In the genomic region with DNA sequence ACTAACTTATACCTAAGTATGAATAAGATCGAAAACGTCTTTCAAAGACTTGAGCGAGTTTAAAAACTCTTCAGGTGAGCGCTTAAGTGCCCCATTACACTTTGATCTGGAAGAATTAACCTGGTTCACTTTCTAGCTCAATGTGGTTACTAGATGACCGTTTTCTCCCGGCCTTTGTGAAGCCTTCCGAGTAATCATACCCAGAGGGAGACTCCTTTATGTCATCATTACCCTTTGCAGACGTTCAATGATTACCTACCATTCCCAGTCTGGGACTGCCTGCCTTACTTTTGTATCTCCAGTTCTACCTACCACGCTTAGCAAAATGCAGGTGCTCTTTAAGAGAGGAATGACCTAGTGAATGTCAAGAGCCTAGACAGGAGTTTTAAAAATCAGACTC, we compare ENCODE assay signal across 8 mouse cellular contexts. TPM values are rescaled to one million over a fixed set of nuclear protein-coding genes. Genes with fewer than 3 reads are reported as not detected.
DNase-seq lines count a peak whose midpoint lies in the region; ATAC-seq and TF ChIP-seq lines count a peak whose summit lies in the region.

Gene Ppm1b (plus strand): TSS at position 301 of the 400 bp plus-strand sequence.

- H3K4me2 ChIP-seq in intestine, postnatal 0 days (replicated peaks; ENCODE audit: low read depth) = peak within 1 kb of the TSS; percentile 66

- no peaks in the 10 kb centered on the region for H3K4me1 ChIP-seq in intestine, postnatal 0 days (replicated peaks; ENCODE audit: control insufficient read depth, insufficient read depth, low read length)
- H3K4me1 ChIP-seq in megakaryocyte, embryonic 14.5 days = peaks cover 29% of the 10 kb centered on the region

- no peak for ATAC-seq in intestine, postnatal 0 days

- peak within 1 kb of the TSS; percentile 41 for H3K4me3 ChIP-seq in intestine, postnatal 0 days (ENCODE audit: low read depth, low read length)
- H3K4me3 ChIP-seq in megakaryocyte, embryonic 14.5 days (replicated peaks) = peak within 1 kb of the TSS; percentile 95

- H3K9ac ChIP-seq in intestine, postnatal 0 days (ENCODE audit: low read depth, low read length) = peak within 1 kb of the TSS; percentile 48; the same call in 1 of the 2 replicates

- H3K27me3 ChIP-seq in intestine, postnatal 0 days (replicated peaks; ENCODE audit: control insufficient read depth, insufficient read depth, low read length) = no peaks in the 10 kb centered on the region
- H3K27me3 ChIP-seq in megakaryocyte, embryonic 14.5 days (replicated peaks) = no peaks in the 10 kb centered on the region

- H3K27ac ChIP-seq in intestine, postnatal 0 days (ENCODE audit: low read depth, low read length) = peak within 1 kb of the TSS; percentile 92

- H3K9me3 ChIP-seq in intestine, postnatal 0 days (ENCODE audit: control insufficient read depth) = no peaks in the 10 kb centered on the region
- no peaks in the 10 kb centered on the region for H3K9me3 ChIP-seq in megakaryocyte, embryonic 14.5 days

- TF ChIP-seq CTCF in intestine, postnatal 0 days (IDR thresholded peaks at IDR 0.05; ENCODE audit: low read depth) = no peak

- 18% methylated on average over 9 of the region's 9 CpGs for WGBS in intestine, postnatal 0 days

- intact Hi-C loops in gastrocnemius, postnatal 36 days (cut with DNase I) = loop anchor here (5.0 kb wide), 2 partner anchors 79 to 136 kb away; partner anchors contain the start of genes Camkmt and Prepl

- peak; percentile 18 for DNase-seq in layer of hippocampus, adult 11-12 months (ENCODE audit: low spot score)
- DNase-seq in layer of hippocampus, adult 9-11 months = no peak
- no peak for DNase-seq in adrenal gland, postnatal 4 days (ENCODE audit: low spot score in 2 of 2)
- no peak for DNase-seq in gastrocnemius, postnatal 36 days
- no peak for DNase-seq in right cerebral cortex, postnatal 10 days (ENCODE audit: low spot score in 2 of 2)
- DNase-seq in urinary bladder, postnatal 4 days (ENCODE audit: low spot score in 2 of 2) = no peak

- H3K36me3 ChIP-seq in intestine, postnatal 0 days (ENCODE audit: control insufficient read depth, insufficient read depth) = no peaks in the 10 kb centered on the region
- peaks cover 17% of the 10 kb centered on the region for H3K36me3 ChIP-seq in megakaryocyte, embryonic 14.5 days (replicated peaks; ENCODE audit: low read length)

RNA-seq across cellular contexts. Expression of gene Ppm1b, which starts in this region (rescaled TPM):
- total RNA-seq in adrenal gland, postnatal 4 days (2021) = 100 to 1,000 TPM; 103 to 115 TPM
- 100 to 1,000 TPM; 161 to 177 TPM for total RNA-seq in gastrocnemius, postnatal 36 days (2021)
- 59.2 and 64.3 TPM in 2 replicates for polyA plus RNA-seq in intestine, postnatal 0 days (2015; fragmentation: Nextera tagmentation; extraction: Ambion mirVana)
- 14.4 and 16.4 TPM in 2 replicates for polyA plus RNA-seq in megakaryocyte, embryonic 14.5 days (2012; ENCODE audit: insufficient read depth, low replicate concordance)
